In the genomic region with DNA sequence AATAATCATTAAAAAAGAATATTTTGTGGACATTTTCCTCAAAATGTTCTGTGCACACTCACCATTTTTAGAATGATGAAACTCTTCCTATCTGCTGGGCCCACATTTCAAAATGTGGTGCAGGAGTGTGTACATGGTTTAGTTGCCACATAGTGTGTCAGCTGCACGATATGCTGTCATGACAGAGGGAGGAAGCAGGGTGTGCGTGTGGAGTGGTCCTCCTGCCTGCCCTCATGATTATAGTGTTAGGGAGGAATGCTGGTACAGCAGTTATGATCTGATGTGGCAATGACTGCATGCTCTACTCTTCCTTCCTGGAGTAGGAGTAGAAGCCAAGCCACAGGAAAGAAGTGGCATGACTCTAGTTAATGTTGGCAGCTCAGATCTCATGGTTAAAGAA, we compare ENCODE assay signal across 21 mouse cellular contexts. TPM values are rescaled to one million over a fixed set of nuclear protein-coding genes. Genes with fewer than 3 reads are reported as not detected.
DNase-seq lines count a peak whose midpoint lies in the region; ATAC-seq and TF ChIP-seq lines count a peak whose summit lies in the region.
"Had no signal": no experiment of that assay in that cellular context is flagged by ENCODE, and none has a peak within 500 bp of the region (broad histone marks: within the 10 kb centered on the region; RNA-seq: fewer than 3 reads in every experiment).

No protein-coding gene starts in this region.

- no peak overlapping the region for H3K4me3 ChIP-seq in layer of hippocampus, adult 2 months
- H3K4me3 ChIP-seq: erythroblast, embryonic 14.5 days; heart, embryonic 15.5 days; midbrain, embryonic 15.5 days had no signal

- H3K27ac ChIP-seq in layer of hippocampus, adult 2 months, result no peak overlapping the region
- H3K27ac ChIP-seq: heart, embryonic 15.5 days; hindbrain, embryonic 14.5 days; kidney, postnatal 0 days; midbrain, embryonic 15.5 days had no signal

- no peak for TF ChIP-seq CTCF in layer of hippocampus, adult 2 months (conservative IDR thresholded peaks at IDR 0.05)

- intact Hi-C loops in heart, postnatal 10 days (cut with DNase I), result no loop called here
- intact Hi-C loops in heart, postnatal 36 days (cut with DNase I), result no loop called here

- peak; percentile 1 to 2 for DNase-seq in heart, postnatal 10 days
- no peak for DNase-seq in heart, postnatal 36 days
- DNase-seq in liver, result peak; percentile 8
- DNase-seq in lung, postnatal 36 days, result peak; percentile 25
- no peak for DNase-seq in layer of hippocampus, adult 2 months (ENCODE audit: low spot score in 2 of 2)
- no peak for DNase-seq in retina, embryonic 14.5 days (ENCODE audit: low spot score)
- DNase-seq: adrenal gland, adult 2 months; cerebellum, adult 18-20 months; cerebellum, postnatal 36 days; thymus, postnatal 36 days had no signal

- ATAC-seq in neutrophil, adult 5-6 weeks (ENCODE audit: extremely low read depth, insufficient number of reproducible peaks, low FRiP score, poor library complexity, severe bottlenecking), result peak; percentile 85
- ATAC-seq in megakaryocyte-erythroid progenitor cell, adult 5-6 weeks (replicated peaks; ENCODE audit: low FRiP score, low TSS enrichment, poor library complexity, severe bottlenecking), result no peak
- ATAC-seq: forebrain, embryonic 16.5 days; intestine, embryonic 16.5 days; midbrain, embryonic 15.5 days had no signal

RNA-seq across cellular contexts. Expression of gene Serpinb2, which starts 14.4 kb away (rescaled TPM):
- under 1 TPM in 1 of 2 experiments, not detected in 1; 0.57 TPM for total RNA-seq in heart, postnatal 10 days (2021)
- total RNA-seq in heart, postnatal 36 days (2021), result under 1 TPM; 0.64 to 0.89 TPM
- 0.61 and 1.5 TPM in 2 replicates for total RNA-seq in neutrophil, adult 5-6 weeks (2017)
- not detected for total RNA-seq in layer of hippocampus, adult 2 months (2021)
- total RNA-seq in megakaryocyte-erythroid progenitor cell, adult 5-6 weeks (2014; fragmentation: Nextera tagmentation), result not detected in 2 replicates
- total RNA-seq in megakaryocyte-erythroid progenitor cell, adult 5-6 weeks (2017), result not detected in 2 replicates
- total RNA-seq: gastrocnemius, adult 18-20 months; layer of hippocampus, adult 8-10 months had no signal

Comparison
In these comparisons a context has a peak if more than half of its experiments do, and no peak if none do; other contexts are left out.
1. DNase-seq: peak in heart, postnatal 10 days (2 of 2), liver (single experiment) and lung, postnatal 36 days (single experiment); none in heart, postnatal 36 days (0 of 2), layer of hippocampus, adult 2 months (0 of 2) and retina, embryonic 14.5 days (single experiment).